Mouse (Mus musculus): ENCODE results near the gene Epn1. TPM values are rescaled to one million over a fixed set of nuclear protein-coding genes. Genes with fewer than 3 reads are reported as not detected.

Epn1 gene
- polyA plus RNA-seq (2014; fragmentation: Illumina TruSeq; extraction: RNeasy Lipid Tissue Mini Kit (QIAGEN cat#74804); ENCODE audit: low read depth, low replicate concordance) = 106 TPM

GRCm38 (mm10) chr7:5080010-5080751 is at the start of gene Epn1:
Epn1 (plus strand) TSS chr7:5080235.

DNA sequence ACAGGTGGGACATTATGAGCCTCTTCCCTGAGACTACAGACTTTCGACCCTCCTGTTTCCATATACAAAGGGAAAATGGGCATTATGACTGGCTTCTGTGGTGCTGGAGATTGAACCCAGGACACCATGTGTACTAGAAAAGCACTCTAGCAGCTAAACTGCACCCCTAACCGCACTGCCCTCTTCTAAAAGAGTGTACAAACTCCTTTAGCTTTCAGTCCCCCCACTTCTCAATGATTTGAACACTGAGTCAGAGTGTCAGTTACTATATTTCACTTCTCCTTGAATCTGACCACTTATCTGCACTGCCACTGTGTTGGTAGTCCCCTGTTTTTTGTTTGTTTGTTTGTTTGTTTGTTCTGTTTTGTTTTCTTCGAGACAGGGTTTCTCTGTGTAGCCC is 46.2 kb upstream of the Epn1 start, which contains the start of gene 4632433K11Rik:
TSS of gene 4632433K11Rik (plus strand) at position 301 of the 400 bp plus-strand sequence.

GRCm38 (mm10) chr7:5038109-5038732 is 41.8 kb upstream of the Epn1 start, which contains the start of gene Zfp784:
Zfp784 (minus strand) TSS chr7:5038446.

DNA sequence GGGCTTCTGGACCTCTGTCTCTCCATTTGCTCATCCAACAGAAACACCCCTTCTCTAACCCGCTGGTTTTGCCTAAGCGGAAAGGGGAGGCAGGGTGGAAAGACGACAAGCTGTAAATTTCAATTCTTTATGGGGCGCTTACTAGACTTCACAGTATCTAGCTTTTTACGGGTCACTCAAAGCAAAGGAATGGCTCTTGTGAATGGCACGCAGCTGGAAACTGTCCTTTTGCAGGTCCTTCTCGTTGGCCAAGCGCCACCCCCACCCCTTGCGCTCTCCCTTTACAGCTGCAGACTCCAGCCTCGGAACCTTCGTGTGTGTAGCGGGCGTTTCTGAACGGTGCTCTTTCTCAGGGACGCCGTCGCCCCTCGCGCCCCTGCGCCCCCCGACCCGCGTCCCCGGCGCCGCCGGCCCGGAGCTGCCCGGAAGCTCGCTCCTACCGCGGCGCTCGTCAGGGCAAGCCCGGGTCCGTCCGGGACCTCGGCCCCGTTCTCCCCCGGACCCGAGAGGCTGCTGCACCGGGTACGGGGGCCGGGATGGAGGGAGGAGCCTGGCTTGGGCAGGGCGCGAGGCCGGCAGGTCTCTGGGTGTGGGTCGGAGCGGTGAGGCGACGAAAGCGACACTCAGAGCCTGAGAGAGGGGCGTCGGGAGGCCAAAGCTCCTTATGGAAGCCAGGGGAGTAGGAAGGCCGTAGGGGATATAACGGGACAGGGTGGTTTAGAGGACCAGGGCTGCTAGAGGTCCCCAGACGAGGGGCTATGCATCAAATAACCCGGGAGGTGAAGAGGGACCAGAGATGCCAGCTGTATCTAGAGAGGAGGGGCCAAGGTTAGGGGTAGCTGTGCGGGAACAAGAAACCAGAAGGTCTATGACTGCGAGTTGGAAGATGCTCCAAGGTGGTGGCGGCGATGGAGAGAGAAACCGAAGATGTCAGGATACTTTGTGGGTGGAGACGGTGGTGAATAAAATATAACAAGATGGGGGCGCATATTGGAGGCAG is 28.5 kb upstream of the Epn1 start, which contains the start of gene Zfp580:
TSS of gene Zfp580 (plus strand) at position 346 of the 1,000 bp plus-strand sequence.

GRCm38 (mm10) chr7:5061774-5062359 is 18.2 kb upstream of the Epn1 start, which contains the start of gene U2af2:
U2af2 (plus strand) TSS chr7:5062143.

GRCm38 (mm10) chr7:5116850-5117249 is 36.8 kb downstream of the Epn1 start, which contains the start of gene Rfpl4:
Rfpl4 (minus strand) TSS chr7:5116950.

DNA sequence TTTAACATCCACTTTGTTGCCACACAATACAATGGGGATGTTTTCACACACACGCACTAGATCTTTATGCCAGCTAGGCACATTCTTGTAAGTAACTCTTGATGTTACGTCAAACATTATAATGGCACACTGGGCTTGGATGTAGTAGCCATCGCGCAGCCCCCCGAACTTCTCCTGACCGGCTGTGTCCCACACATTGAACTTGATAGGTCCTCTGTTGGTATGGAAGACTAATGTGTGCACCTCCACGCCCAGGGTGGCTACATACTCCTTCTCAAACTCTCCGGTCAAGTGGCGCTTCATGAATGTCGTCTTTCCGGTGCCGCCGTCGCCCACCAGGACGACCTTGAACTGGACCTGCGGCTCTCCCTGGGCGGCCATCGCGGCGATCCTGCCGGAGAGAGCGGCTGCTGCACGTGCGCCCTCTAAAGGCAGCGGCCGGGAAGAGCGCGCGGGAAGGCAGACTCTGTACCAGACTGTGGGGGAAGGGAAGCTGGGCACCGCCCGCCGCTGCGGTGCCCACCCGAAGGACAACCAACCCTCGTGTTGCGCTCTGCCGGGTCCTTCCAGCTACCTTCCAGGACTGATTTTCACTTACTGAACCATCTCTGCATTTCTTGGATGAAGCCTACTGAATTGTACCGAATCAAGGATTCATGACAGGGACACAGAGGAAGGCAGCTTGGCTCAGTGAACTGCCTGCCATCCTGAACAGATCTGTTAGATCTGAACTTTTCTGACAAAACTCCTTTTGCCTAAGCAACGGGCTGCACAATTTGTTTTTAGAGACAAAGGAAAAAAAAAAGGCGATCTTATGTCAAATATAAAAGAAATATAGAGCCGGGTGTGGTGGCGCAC is 45.7 kb downstream of the Epn1 start, which contains the start of gene Rasl2-9:
TSS of gene Rasl2-9 (minus strand) at position 402 of the 858 bp plus-strand sequence.

Other genes starting within 250 kb of the Epn1 start
- gene Shisa7, start 235.5 kb upstream of the Epn1 start, polyA plus RNA-seq (2014; fragmentation: Illumina TruSeq; extraction: RNeasy Lipid Tissue Mini Kit (QIAGEN cat#74804); ENCODE audit: low read depth, low replicate concordance) = 1.9 TPM
- gene Isoc2b, start 210.0 kb upstream of the Epn1 start, polyA plus RNA-seq (2014; fragmentation: Illumina TruSeq; extraction: RNeasy Lipid Tissue Mini Kit (QIAGEN cat#74804); ENCODE audit: low read depth, low replicate concordance) = 29.3 TPM
- gene Isoc2a, start 203.1 kb upstream of the Epn1 start, polyA plus RNA-seq (2014; fragmentation: Illumina TruSeq; extraction: RNeasy Lipid Tissue Mini Kit (QIAGEN cat#74804); ENCODE audit: low read depth, low replicate concordance) = 35.3 TPM
- not detected for gene Gm36210, start 173.7 kb upstream of the Epn1 start, polyA plus RNA-seq (2014; fragmentation: Illumina TruSeq; extraction: RNeasy Lipid Tissue Mini Kit (QIAGEN cat#74804); ENCODE audit: low read depth, low replicate concordance)
- gene Zfp628, start 165.0 kb upstream of the Epn1 start, polyA plus RNA-seq (2014; fragmentation: Illumina TruSeq; extraction: RNeasy Lipid Tissue Mini Kit (QIAGEN cat#74804); ENCODE audit: low read depth, low replicate concordance) = 6.5 TPM
- 5.1 TPM for gene Nat14, start 158.2 kb upstream of the Epn1 start, polyA plus RNA-seq (2014; fragmentation: Illumina TruSeq; extraction: RNeasy Lipid Tissue Mini Kit (QIAGEN cat#74804); ENCODE audit: low read depth, low replicate concordance)
- gene Ssc5d, start 154.4 kb upstream of the Epn1 start, polyA plus RNA-seq (2014; fragmentation: Illumina TruSeq; extraction: RNeasy Lipid Tissue Mini Kit (QIAGEN cat#74804); ENCODE audit: low read depth, low replicate concordance) = 12.2 TPM
- 1.8 TPM for gene Sbk2, start 115.8 kb upstream of the Epn1 start, polyA plus RNA-seq (2014; fragmentation: Illumina TruSeq; extraction: RNeasy Lipid Tissue Mini Kit (QIAGEN cat#74804); ENCODE audit: low read depth, low replicate concordance)
- 0.24 TPM for gene Sbk3, start 109.1 kb upstream of the Epn1 start, polyA plus RNA-seq (2014; fragmentation: Illumina TruSeq; extraction: RNeasy Lipid Tissue Mini Kit (QIAGEN cat#74804); ENCODE audit: low read depth, low replicate concordance)
- 31.4 TPM for gene Zfp579, start 84.1 kb upstream of the Epn1 start, polyA plus RNA-seq (2014; fragmentation: Illumina TruSeq; extraction: RNeasy Lipid Tissue Mini Kit (QIAGEN cat#74804); ENCODE audit: low read depth, low replicate concordance)
- 17.1 TPM for gene Zfp524, start 65.8 kb upstream of the Epn1 start, polyA plus RNA-seq (2014; fragmentation: Illumina TruSeq; extraction: RNeasy Lipid Tissue Mini Kit (QIAGEN cat#74804); ENCODE audit: low read depth, low replicate concordance)
- 19.0 TPM for gene Fiz1, start 65.5 kb upstream of the Epn1 start, polyA plus RNA-seq (2014; fragmentation: Illumina TruSeq; extraction: RNeasy Lipid Tissue Mini Kit (QIAGEN cat#74804); ENCODE audit: low read depth, low replicate concordance)
- not detected for gene Gm44973, start 64.7 kb upstream of the Epn1 start, polyA plus RNA-seq (2014; fragmentation: Illumina TruSeq; extraction: RNeasy Lipid Tissue Mini Kit (QIAGEN cat#74804); ENCODE audit: low read depth, low replicate concordance)
- gene Zfp865, start 59.9 kb upstream of the Epn1 start, polyA plus RNA-seq (2014; fragmentation: Illumina TruSeq; extraction: RNeasy Lipid Tissue Mini Kit (QIAGEN cat#74804); ENCODE audit: low read depth, low replicate concordance) = 20.8 TPM
- 3.0 TPM for gene Ccdc106, start 59.7 kb upstream of the Epn1 start, polyA plus RNA-seq (2014; fragmentation: Illumina TruSeq; extraction: RNeasy Lipid Tissue Mini Kit (QIAGEN cat#74804); ENCODE audit: low read depth, low replicate concordance)
- not detected for gene 4632433K11Rik, start 46.1 kb upstream of the Epn1 start, polyA plus RNA-seq (2014; fragmentation: Illumina TruSeq; extraction: RNeasy Lipid Tissue Mini Kit (QIAGEN cat#74804); ENCODE audit: low read depth, low replicate concordance)
- 6.3 TPM for gene Zfp784, start 41.8 kb upstream of the Epn1 start, polyA plus RNA-seq (2014; fragmentation: Illumina TruSeq; extraction: RNeasy Lipid Tissue Mini Kit (QIAGEN cat#74804); ENCODE audit: low read depth, low replicate concordance)
- 6.7 TPM for gene Zfp580, start 28.7 kb upstream of the Epn1 start, polyA plus RNA-seq (2014; fragmentation: Illumina TruSeq; extraction: RNeasy Lipid Tissue Mini Kit (QIAGEN cat#74804); ENCODE audit: low read depth, low replicate concordance)
- gene U2af2, start 18.1 kb upstream of the Epn1 start, polyA plus RNA-seq (2014; fragmentation: Illumina TruSeq; extraction: RNeasy Lipid Tissue Mini Kit (QIAGEN cat#74804); ENCODE audit: low read depth, low replicate concordance) = 152 TPM
- gene Rfpl4, start 36.7 kb downstream of the Epn1 start, polyA plus RNA-seq (2014; fragmentation: Illumina TruSeq; extraction: RNeasy Lipid Tissue Mini Kit (QIAGEN cat#74804); ENCODE audit: low read depth, low replicate concordance) = not detected
- 5.3 TPM for gene Rasl2-9, start 45.7 kb downstream of the Epn1 start, polyA plus RNA-seq (2014; fragmentation: Illumina TruSeq; extraction: RNeasy Lipid Tissue Mini Kit (QIAGEN cat#74804); ENCODE audit: low read depth, low replicate concordance)
- not detected for gene Vmn1r55, start 69.4 kb downstream of the Epn1 start, polyA plus RNA-seq (2014; fragmentation: Illumina TruSeq; extraction: RNeasy Lipid Tissue Mini Kit (QIAGEN cat#74804); ENCODE audit: low read depth, low replicate concordance)
- gene Vmn1r56, start 116.5 kb downstream of the Epn1 start, polyA plus RNA-seq (2014; fragmentation: Illumina TruSeq; extraction: RNeasy Lipid Tissue Mini Kit (QIAGEN cat#74804); ENCODE audit: low read depth, low replicate concordance) = not detected
- not detected for gene Vmn1r57, start 138.3 kb downstream of the Epn1 start, polyA plus RNA-seq (2014; fragmentation: Illumina TruSeq; extraction: RNeasy Lipid Tissue Mini Kit (QIAGEN cat#74804); ENCODE audit: low read depth, low replicate concordance)

All from adipose tissue, adult 10 weeks (tissue).